Mouse (Mus musculus) stomach, postnatal 0 days (tissue): ENCODE data around the gene Gm2431.
"Not testable (repeated sequence)": the region's sequence is repeated elsewhere in the genome, so short reads cannot be mapped to it uniquely, and the experiment has no call there.

Source experiments
- CTCF ChIP-seq: IDR thresholded peaks from 2 replicates; pipeline ENCODE4 v1.5.1; 2016; ENCODE audit warnings: antibody characterized with exemption, low read depth, mild to moderate bottlenecking, moderate library complexity
- EP300 ChIP-seq: optimal IDR thresholded peaks from 2 replicates; pipeline ENCODE3; 2016; ENCODE audit warnings: antibody characterized with exemption

DNA sequence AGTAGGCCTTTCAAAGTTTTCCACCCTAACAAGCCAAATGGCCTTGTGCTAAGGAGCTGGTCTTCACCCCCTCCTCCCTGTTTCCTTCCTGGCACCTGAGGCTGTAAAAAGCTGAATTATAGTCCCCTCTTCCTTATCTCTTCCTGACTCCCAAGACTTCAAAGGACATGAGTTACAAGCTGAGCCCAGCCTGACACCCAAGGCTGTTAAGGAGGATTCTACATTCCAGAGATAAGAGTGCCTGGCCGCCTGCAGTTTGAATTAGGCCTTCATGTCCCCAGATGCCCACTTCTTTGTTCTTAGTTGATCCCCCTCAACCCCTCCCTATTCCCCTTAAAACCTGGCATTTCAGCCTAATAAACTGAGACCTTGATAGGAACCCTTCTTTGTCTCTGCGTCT is 24.7 kb upstream of the Gm2431 start:
- not testable (repeated sequence) for TF ChIP-seq CTCF, EP300
